Mouse (Mus musculus) embryonic facial prominence, embryonic 10.5 days (tissue): ENCODE results near the gene Plscr5. TPM values are rescaled to one million over a fixed set of nuclear protein-coding genes. Genes with fewer than 3 reads are reported as not detected.

Experiments
- DNase-seq: peaks from one replicate; pipeline ENCODE4 v3.0.0-alpha.2; 2017; ENCODE audit warnings: low spot score
- H3K27ac ChIP-seq: fragments of 300-500 bp; sonication (generic); replicated peaks from 2 replicates; pipeline ENCODE4 v1.5.1; 2016; ENCODE audit warnings: mild to moderate bottlenecking
- H3K27me3 ChIP-seq: fragments of 300-500 bp; sonication (generic); replicated peaks from 2 replicates; pipeline ENCODE4 v1.6.1; 2016; ENCODE audit warnings: low read depth, mild to moderate bottlenecking; ENCODE audit not compliant: poor library complexity, severe bottlenecking
- H3K36me3 ChIP-seq: fragments of 300-500 bp; sonication (generic); replicated peaks from 2 replicates; pipeline ENCODE4 v1.6.1; 2016; ENCODE audit warnings: mild to moderate bottlenecking, moderate library complexity
- H3K4me1 ChIP-seq: fragments of 300-500 bp; sonication (generic); 2 replicates; pipeline ENCODE4 v1.6.1; 2016
- H3K4me3 ChIP-seq: fragments of 300-500 bp; sonication (generic); 2 replicates; pipeline ENCODE4 v1.5.1; 2016; ENCODE audit warnings: mild to moderate bottlenecking, moderate library complexity
- H3K9me3 ChIP-seq: fragments of 300-500 bp; sonication (generic); 2 replicates; pipeline ENCODE4 v1.6.1; 2016; ENCODE audit warnings: mild to moderate bottlenecking
- WGBS: fragments of 180-500 bp; shearing (Covaris S2); methylation state at CpG from one replicate; pipeline ENCODE4 v1.1.7; 2016; 5-methylcytosine and 5-hydroxymethylcytosine counted together
- polyA plus RNA-seq: library from polyadenylated mRNA; unstranded; fragments of >200 nt; fragmentation: Nextera tagmentation; extraction: Ambion mirVana; gene quantifications from 2 replicates; pipeline ENCODE4 v1.2.1, GENCODE M21; 2016

Plscr5 gene
- polyA plus RNA-seq, 1 experiment from 2014 or later: not detected

DNA sequence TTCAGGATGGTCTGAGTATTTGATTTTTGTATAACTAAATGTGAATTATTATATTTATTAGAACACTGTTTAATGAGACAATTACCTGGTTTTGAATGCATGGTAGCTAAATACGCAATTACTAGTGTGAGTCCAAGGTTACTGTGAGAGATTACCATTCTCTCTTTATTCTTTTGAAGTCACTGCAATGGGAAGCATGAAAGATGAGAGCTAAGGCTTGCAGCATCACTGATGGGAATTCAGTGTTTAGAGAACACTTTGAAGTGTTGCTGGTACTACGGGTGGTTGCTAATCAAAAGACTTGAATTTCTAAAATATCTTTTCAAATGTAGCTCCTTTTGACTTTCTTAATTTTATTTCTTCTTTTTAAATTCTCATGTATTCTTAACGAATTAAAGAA lies 17.1 kb downstream of the Plscr5 start:
- no peak overlapping the region for H3K4me3 ChIP-seq
- H3K4me1 ChIP-seq: no peaks in the 10 kb centered on the region
- no peaks in the 10 kb centered on the region for H3K36me3 ChIP-seq
- H3K27me3 ChIP-seq: no peaks in the 10 kb centered on the region
- DNase-seq: no peak
- WGBS: 79% methylated on average over 3 of the region's 3 CpGs
- H3K27ac ChIP-seq: no peak overlapping the region
- H3K9me3 ChIP-seq: no peaks in the 10 kb centered on the region

DNA sequence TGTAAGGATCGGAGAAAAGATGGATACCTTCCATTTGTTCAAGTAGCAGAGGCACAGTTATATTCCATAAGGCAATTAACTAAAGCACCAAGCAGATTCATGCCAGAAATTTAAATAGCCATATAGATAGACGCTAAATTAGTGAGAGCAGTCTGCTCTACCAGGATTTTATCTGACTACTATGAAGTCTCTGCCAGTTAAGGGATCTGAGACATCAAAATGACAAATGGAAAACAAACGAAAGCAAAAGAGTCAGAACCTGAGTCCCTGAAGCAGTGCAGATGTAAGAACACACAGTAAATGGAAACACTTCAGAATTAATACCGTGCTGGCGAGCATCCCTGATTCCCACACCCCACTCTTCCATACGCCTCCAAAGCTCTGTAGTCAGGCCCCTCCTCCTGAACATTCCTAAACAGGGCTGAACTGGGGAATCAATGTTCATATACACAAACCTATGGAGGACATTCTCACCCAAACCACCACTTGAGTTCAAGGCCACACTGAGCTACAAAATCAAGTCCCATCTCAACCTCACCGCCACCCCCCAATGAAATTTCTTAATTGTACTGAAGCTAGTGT lies 17.7 kb downstream of the Plscr5 start:
- no peak for DNase-seq
- Histone ChIP-seq H3K27me3 (no peaks in the 10 kb centered on the region), H3K27ac (no peak overlapping the region), H3K4me1 (no peaks in the 10 kb centered on the region), H3K4me3 (no peak overlapping the region), H3K36me3 (no peaks in the 10 kb centered on the region), H3K9me3 (no peaks in the 10 kb centered on the region)
- 82% methylated on average over 7 of the region's 7 CpGs for WGBS

DNA sequence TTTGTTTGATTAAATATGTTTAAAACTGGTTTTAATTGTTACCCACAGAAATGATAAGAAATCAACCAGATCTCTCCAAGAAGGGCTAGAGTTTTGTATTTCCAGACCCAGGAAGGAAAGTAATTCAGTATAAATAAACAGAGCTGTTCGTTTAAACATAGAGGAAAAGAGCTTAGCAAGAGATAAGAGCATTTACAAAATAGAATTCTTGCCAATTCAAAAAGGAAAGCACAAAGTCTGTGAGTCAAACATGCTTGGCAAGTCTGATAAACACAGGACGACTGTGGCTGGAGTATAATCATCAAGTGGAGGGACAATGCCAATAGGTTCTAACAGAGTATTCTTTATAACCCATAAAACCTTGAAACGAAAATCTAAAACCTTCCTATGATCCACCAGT lies 18.3 kb downstream of the Plscr5 start:
- no peak overlapping the region for H3K4me3 ChIP-seq
- no peaks in the 10 kb centered on the region for H3K4me1 ChIP-seq
- no peaks in the 10 kb centered on the region for H3K36me3 ChIP-seq
- 68% methylated on average over 3 of the region's 3 CpGs for WGBS
- H3K9me3 ChIP-seq: no peaks in the 10 kb centered on the region
- DNase-seq: no peak
- H3K27me3 ChIP-seq: no peaks in the 10 kb centered on the region
- H3K27ac ChIP-seq: no peak overlapping the region

DNA sequence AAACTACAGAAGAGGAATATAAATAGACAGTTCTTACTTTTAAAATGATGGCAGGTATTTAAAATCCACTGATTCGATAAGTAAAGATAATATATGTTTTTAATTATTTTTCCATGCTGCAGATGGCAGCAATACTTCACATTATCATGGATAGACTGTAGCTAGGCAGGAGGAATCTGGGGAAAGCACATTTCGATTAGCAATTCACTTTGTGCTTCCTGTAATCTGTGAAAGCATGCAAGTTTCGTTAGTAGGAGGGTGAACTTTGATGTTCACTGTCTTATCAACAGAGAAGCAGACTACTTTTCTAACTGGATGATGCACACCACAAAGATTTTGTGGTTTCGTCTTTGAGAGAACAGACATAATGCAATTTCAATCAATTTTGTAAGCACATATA lies 24.7 kb downstream of the Plscr5 start:
- no peak for DNase-seq
- Histone ChIP-seq H3K27ac (no peak overlapping the region), H3K4me1 (no peaks in the 10 kb centered on the region), H3K36me3 (no peaks in the 10 kb centered on the region), H3K27me3 (no peaks in the 10 kb centered on the region), H3K9me3 (no peaks in the 10 kb centered on the region), H3K4me3 (no peak overlapping the region)
- WGBS: 79% methylated on average over 4 of the region's 4 CpGs

DNA sequence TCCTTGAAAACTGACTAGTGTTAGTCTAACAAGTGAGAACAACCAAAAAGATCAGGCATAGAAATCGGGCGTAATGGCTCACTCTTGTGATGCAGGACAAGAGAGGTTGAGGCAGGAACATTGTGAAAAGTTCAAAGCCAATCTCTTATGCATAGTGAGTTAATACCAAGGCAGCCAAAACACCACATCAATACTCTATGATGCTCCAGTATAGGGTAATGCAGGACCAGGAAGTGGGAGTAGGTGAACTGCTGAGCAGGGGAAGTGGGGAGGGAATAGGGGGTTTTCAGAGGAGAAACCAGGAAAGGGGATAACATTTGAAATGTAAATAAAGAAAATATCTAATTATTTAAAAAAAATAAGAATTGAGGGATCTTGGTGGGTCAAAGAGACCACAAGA lies 25.2 kb downstream of the Plscr5 start:
- no peak for DNase-seq
- Histone ChIP-seq H3K9me3 (no peaks in the 10 kb centered on the region), H3K27me3 (no peaks in the 10 kb centered on the region), H3K4me3 (no peak overlapping the region), H3K4me1 (no peaks in the 10 kb centered on the region), H3K27ac (no peak overlapping the region), H3K36me3 (no peaks in the 10 kb centered on the region)
- WGBS: 89% methylated on average over 2 of the region's 2 CpGs

DNA sequence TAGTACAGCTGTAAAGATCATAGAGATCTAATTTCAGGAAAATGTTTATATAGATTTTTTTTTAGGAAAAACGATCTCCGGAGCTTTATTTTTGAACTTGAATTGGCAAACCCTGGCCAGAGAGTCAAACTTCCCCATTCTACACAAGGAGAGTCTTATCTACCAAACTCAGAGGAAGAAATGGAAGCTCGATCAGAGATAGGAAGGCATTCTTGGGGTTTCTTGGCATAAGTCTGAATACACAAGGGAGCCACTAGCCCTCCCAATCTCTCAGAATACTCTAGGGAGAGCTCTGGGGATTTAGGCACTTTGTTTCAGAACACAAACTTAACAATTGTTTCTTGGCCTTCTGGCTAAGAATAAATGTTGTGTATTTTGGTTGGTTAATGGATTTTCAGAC lies 27.4 kb downstream of the Plscr5 start:
- Histone ChIP-seq H3K4me3 (no peak overlapping the region), H3K27me3 (no peaks in the 10 kb centered on the region), H3K9me3 (no peaks in the 10 kb centered on the region), H3K36me3 (no peaks in the 10 kb centered on the region), H3K27ac (no peak overlapping the region), H3K4me1 (no peaks in the 10 kb centered on the region)
- DNase-seq: no peak
- WGBS: 78% methylated on average over 3 of the region's 3 CpGs

DNA sequence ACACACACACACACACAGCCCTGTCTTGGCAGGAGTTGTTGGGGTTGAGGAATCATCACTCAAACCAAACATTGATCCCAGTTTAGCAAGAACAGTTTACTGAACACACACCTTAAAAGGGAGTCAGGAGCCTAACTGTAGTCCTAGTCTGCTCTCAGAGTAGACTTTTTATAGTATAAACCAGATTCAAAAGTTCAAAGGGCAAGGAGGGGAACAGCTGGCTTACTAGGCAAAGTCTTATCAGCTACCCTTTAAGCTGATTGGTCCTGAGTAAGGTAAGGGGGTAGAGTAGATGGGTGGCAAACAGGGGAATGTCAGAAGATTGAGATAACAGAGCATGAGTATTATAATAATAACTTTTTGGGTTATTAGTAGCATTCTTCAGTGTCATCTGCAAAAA lies 28.7 kb downstream of the Plscr5 start:
- DNase-seq: no peak
- Histone ChIP-seq H3K27ac (no peak overlapping the region), H3K9me3 (no peaks in the 10 kb centered on the region), H3K4me3 (no peak overlapping the region), H3K4me1 (no peaks in the 10 kb centered on the region), H3K36me3 (no peaks in the 10 kb centered on the region), H3K27me3 (no peaks in the 10 kb centered on the region)

DNA sequence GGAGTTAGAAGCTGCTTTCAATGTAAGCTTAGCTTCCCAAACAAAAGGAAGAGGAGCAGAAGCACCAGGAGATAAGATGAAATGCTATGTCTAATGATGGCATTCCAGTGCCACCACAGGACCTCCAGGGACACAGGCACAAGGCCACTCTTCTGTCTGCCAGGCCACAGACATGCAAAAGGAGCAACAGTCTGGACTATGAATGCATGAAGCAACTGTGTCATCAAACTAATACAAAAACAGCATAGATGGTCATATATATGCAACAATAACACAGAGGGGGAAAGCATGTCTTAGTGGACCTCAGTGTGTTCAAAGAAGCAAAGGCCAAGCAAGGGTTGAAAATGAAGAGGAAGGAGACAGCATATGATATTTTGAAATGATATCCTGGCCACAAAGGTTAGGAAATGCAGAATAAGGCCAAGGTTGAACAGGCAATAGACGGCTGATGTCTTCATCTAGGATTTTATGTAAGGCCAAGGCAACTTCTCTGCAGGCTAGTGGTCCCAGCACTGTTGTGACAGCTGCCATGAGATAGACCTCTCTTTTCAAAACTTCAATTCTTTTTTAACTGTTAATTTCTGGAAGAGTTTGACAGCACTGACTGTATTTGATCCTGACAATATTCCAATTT lies 32.0 kb downstream of the Plscr5 start:
- Histone ChIP-seq H3K36me3 (no peaks in the 10 kb centered on the region), H3K4me1 (no peaks in the 10 kb centered on the region), H3K4me3 (no peak overlapping the region), H3K27ac (no peak overlapping the region), H3K27me3 (no peaks in the 10 kb centered on the region), H3K9me3 (no peaks in the 10 kb centered on the region)
- no peak for DNase-seq
- WGBS: 88% methylated on average over 1 of the region's 1 CpGs

DNA sequence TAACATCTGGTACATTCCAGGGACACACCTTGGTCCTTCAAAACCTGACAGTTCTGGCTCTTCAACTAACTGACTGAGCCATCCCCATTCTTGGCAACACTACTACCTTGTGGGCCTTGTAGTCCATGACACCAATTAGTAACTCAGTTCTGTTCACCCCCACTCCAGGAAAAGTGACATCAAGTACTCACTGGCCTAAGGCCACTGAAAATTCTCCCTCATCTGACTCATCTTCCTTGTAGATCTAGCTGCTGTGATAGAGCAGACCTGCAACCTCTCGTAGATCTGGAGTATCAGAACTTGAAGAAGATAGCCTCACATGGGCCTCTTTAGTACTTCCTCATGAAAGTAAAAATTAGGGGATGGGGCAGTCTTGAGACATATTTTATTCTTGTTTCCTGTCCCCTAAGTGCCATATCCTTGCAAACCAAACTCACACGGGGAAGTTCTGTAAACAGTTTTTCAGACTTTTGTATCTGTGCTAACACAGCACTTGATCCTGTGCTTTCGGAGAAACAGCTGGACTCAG lies 33.5 kb downstream of the Plscr5 start:
- no peaks in the 10 kb centered on the region for H3K36me3 ChIP-seq
- no peaks in the 10 kb centered on the region for H3K27me3 ChIP-seq
- WGBS: 91% methylated on average over 3 of the region's 3 CpGs
- no peak overlapping the region for H3K27ac ChIP-seq
- H3K4me1 ChIP-seq: no peaks in the 10 kb centered on the region
- no peaks in the 10 kb centered on the region for H3K9me3 ChIP-seq
- no peak for DNase-seq
- no peak overlapping the region for H3K4me3 ChIP-seq

DNA sequence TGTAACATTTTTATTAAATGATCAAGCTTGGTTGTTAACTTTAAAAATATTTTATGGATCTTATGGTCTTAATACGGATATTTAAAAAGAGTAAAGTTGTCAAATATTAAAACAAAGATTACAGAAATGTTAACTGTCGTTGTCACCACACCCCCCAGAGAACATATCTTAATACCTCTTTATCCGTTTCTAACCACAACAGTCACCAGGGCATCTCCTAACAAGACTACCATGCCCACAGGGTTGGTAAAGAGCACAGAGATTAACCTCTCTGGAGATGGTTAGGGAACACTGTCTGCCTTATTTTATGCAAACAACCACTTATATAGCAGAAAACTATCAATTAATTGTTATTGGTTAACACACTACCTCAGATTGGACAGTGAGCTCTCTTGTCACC lies 34.1 kb downstream of the Plscr5 start:
- Histone ChIP-seq H3K9me3 (no peaks in the 10 kb centered on the region), H3K27ac (no peak overlapping the region), H3K36me3 (no peaks in the 10 kb centered on the region), H3K27me3 (no peaks in the 10 kb centered on the region), H3K4me1 (no peaks in the 10 kb centered on the region), H3K4me3 (no peak overlapping the region)
- 87% methylated on average over 3 of the region's 3 CpGs for WGBS
- no peak for DNase-seq

DNA sequence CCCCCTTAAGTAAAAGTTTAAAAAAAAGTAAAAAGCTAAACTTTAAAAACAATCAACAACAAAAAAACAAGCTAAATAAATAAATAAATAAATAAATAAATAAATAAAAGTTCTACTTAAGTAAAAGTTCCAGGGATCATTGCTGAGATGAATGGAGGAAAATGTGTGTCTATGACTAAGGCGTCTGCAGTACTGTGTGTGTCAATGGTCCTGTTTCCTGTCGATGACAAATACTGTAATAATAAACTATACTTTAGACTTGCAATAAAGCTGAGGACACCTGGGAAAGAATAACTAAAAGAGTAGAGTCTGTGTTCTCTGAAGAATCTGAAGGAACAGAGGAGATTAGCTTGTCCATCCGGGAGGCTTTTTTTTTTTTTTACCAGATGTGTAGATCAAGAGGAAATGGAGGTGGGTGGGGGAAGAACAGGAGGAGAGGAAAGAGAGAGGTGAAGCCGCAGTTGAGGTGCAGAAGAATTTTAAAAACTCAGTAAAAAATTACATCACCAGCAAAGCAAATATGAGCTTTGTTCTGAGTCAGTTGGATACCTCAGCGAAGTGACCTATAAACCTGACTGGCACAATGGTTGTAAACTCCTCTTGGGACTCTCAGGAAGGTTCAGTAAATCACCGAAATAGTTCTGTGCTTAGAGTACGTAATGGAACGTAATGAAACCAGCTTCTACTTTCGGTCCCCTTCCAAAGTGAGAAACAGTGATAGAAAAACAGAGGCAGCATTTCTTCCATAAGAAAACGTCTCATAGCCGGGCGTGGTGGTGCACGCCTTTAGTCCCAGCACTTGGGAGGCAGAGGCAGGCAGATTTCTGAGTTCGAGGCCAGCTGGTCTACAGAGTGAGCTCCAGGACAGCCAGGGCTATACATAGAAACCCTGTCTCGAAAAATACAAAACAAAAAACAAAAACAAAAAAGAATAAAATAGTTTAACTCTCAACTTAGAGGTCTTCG lies 36.4 kb downstream of the Plscr5 start:
- Histone ChIP-seq H3K4me1 (no peaks in the 10 kb centered on the region), H3K36me3 (no peaks in the 10 kb centered on the region), H3K4me3 (no peak overlapping the region), H3K27me3 (no peaks in the 10 kb centered on the region), H3K27ac (no peak overlapping the region), H3K9me3 (no peaks in the 10 kb centered on the region)
- no peak for DNase-seq
- WGBS: 87% methylated on average over 16 of the region's 16 CpGs

DNA sequence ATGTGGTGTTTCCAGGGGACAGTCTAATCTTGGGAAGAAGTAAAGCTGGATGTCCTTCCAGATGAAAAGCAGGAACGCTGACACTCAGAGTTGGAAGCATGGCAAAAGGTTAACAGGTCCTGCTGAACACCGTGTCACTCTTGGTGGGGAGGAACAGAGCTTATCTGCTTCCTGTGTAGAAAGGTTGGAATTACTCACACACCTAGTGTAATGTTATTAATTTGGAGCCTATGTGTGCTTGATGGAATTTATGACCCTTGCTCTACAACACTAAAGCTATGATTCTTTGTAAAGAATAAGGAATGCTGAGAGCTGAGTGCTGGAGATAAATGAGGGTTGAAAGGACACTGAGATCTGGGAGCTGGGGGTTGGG lies 37.1 kb downstream of the Plscr5 start:
- H3K4me1 ChIP-seq: no peaks in the 10 kb centered on the region
- H3K36me3 ChIP-seq: no peaks in the 10 kb centered on the region
- H3K9me3 ChIP-seq: no peaks in the 10 kb centered on the region
- no peak overlapping the region for H3K4me3 ChIP-seq
- WGBS: 74% methylated on average over 2 of the region's 2 CpGs
- no peaks in the 10 kb centered on the region for H3K27me3 ChIP-seq
- no peak for DNase-seq
- H3K27ac ChIP-seq: no peak overlapping the region
